Mouse (Mus musculus): ENCODE data around the gene Lmntd1. TPM values are rescaled to one million over a fixed set of nuclear protein-coding genes. Genes with fewer than 3 reads are reported as not detected.

The Lmntd1 gene
- total RNA-seq, 2 experiments from 2014 or later: 2.2 to 2.3 TPM

- no peak for DNase-seq
These were observed 234.9 kb downstream of the Lmntd1 start for GRCm38 (mm10) chr6:145379175-145379574.

GRCm38 (mm10) chr6:145378689-145379088 is 235.4 kb downstream of the Lmntd1 start:
- DNase-seq: no peak

GRCm38 (mm10) chr6:145374372-145374771 is 239.7 kb downstream of the Lmntd1 start:
- DNase-seq: no peak

GRCm38 (mm10) chr6:145373712-145374221 is 240.4 kb downstream of the Lmntd1 start:
- no peak for DNase-seq

- no peak for DNase-seq
These were observed 242.1 kb downstream of the Lmntd1 start for GRCm38 (mm10) chr6:145372066-145372465.

GRCm38 (mm10) chr6:145371586-145371985 is 242.5 kb downstream of the Lmntd1 start:
- DNase-seq: no peak

GRCm38 (mm10) chr6:145370302-145370701 is 243.8 kb downstream of the Lmntd1 start:
- peak in 1 of 2 experiments; percentile 23 for DNase-seq

- no peak for DNase-seq
These were observed 244.8 kb downstream of the Lmntd1 start for GRCm38 (mm10) chr6:145369290-145369689.

- peak in 1 of 2 experiments; percentile 59 for DNase-seq
These were observed 247.6 kb downstream of the Lmntd1 start for GRCm38 (mm10) chr6:145366488-145366887.

GRCm38 (mm10) chr6:145363698-145364097 is 250.4 kb downstream of the Lmntd1 start:
- no peak for DNase-seq

- DNase-seq: no peak
These were observed 252.9 kb downstream of the Lmntd1 start for GRCm38 (mm10) chr6:145361109-145361694.

GRCm38 (mm10) chr6:145359470-145360430 is 254.4 kb downstream of the Lmntd1 start:
- DNase-seq: peak; percentile 50 to 83

- no peak for DNase-seq
These were observed 256.1 kb downstream of the Lmntd1 start for GRCm38 (mm10) chr6:145358001-145358400.

GRCm38 (mm10) chr6:145353806-145354205 is 260.3 kb downstream of the Lmntd1 start:
- DNase-seq: no peak

GRCm38 (mm10) chr6:145352705-145353104 is 261.4 kb downstream of the Lmntd1 start:
- DNase-seq: no peak

GRCm38 (mm10) chr6:145348196-145348915 is 265.8 kb downstream of the Lmntd1 start:
- no peak for DNase-seq

- no peak for DNase-seq
These were observed 266.5 kb downstream of the Lmntd1 start for GRCm38 (mm10) chr6:145347641-145348040.

GRCm38 (mm10) chr6:145346789-145347557 is 267.1 kb downstream of the Lmntd1 start:
- DNase-seq: no peak

GRCm38 (mm10) chr6:145346305-145346704 is 267.8 kb downstream of the Lmntd1 start:
- DNase-seq: no peak

- no peak for DNase-seq
These were observed 269.4 kb downstream of the Lmntd1 start for GRCm38 (mm10) chr6:145344719-145345118.

GRCm38 (mm10) chr6:145343457-145343856 is 270.7 kb downstream of the Lmntd1 start:
- no peak for DNase-seq

GRCm38 (mm10) chr6:145342836-145343235 is 271.3 kb downstream of the Lmntd1 start:
- DNase-seq: no peak
